Mouse (Mus musculus) heart, postnatal 10 days (tissue): Measurements from ENCODE around the gene Fhit. TPM values are rescaled to one million over a fixed set of nuclear protein-coding genes. Genes with fewer than 3 reads are reported as not detected.

Experiments used
- DNase-seq, 2 experiments: peaks; one replicate each; pipeline ENCODE4 v3.0.0; 2021
- intact Hi-C: fragments of 180-260 bp; cut with DNase I; formaldehyde crosslinking; loops from one replicate; pipeline ENCODE4 v1.15.1; 2025
- total RNA-seq, 2 experiments: library from RNA; stranded (reverse); gene quantifications; 2 replicates each; pipeline ENCODE4 v1.2.3; 2021

Gene Fhit
- total RNA-seq, 2 experiments from 2014 or later, result 2.6 to 3.1 TPM

DNA sequence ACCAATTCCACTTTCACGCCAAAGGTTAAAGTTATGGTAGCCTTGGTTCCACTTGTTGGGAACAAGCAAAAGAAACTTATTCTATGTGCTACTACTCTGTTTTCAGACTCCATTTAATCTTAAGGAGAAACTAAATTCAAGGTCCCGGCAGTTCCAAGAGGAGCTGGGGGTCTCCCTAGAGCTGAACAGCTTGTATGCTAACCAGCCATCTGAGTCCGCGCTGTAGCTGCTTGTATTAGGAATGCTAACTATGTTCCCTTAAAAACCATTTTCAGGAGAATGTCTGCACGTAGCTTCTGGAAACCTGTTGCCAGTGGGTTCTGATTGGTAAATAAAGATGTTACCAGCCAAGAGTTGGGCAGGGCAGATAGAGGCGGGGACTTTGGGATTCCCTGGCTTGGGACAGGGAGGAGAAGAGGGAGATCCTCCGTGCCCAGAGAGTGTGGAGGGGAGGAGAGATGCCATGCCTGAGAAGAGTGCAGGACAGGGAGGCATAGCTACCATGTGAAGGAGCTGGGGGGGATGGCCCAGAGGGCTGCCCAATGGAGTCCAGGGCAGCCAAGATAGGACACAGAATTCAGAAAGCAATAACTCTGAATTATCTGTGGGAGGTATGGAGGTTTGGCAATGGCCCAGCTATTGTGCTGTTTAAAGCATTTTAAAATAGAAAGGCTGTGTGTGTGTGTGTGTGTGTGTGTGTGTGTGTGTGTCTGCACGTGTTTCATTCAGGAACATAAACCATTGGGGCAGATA lies 629.9 kb downstream of the Fhit start:
- DNase-seq, result peak in 1 of 2 experiments; percentile 9
- intact Hi-C loops, result no loop called here

DNA sequence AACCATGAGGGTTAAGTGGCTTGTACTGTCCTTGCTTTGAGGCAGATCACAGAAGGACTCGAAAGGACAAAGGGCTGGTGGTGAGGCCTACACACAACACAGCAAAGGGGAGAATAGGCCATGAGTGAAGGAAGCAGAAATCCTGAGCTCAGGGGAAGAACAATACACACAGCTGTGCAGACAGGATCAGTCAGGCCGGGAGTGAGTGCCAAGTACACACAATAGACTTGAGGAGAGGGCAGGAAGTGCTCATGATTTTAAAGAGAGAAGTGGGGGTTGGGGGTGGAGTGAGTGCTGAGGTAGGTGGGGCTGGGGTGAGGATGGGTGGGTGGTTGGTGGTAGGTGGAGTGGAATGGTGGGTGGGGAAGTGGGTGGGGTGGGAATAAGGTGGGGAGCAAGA lies 635.0 kb downstream of the Fhit start:
- intact Hi-C loops, result no loop called here
- peak; percentile 19 to 23 for DNase-seq

DNA sequence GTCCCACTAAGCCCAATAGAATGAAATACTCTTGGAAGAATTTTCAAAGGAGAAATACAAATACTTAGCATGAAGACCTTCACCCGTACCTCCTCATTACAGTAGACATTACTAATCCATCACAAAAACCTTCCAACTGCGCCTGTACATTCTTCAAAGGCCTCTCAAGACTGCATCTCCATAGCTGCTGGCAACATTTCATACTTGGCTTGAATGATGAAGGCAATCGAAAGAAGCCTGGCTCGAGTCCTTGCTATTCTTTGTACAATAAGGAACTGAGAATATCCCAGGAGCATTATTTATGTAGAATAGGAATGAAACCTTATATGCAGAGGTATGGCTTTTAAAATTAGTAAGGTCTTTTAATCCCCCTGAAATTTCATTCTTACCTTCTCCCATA lies 636.0 kb downstream of the Fhit start:
- intact Hi-C loops, result no loop called here
- DNase-seq, result no peak

DNA sequence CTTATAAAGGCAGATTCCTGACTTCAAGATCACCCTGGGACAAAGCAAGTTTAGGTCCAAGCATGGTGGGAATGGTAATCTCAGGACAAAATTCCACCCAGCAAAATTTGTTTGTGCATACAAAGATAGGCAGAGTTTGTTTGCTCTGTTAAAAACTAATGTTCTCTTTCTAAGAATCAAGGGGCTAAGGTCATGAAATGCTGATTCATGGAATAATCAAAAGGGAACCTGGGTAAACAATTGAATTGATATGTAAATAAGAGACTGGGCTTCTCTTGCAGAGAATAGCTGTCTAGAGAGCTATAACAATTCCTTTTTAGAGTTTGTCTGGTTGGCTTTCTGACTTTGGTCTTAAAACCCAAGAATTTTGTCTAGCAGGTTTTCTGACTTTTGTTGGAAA lies 647.8 kb downstream of the Fhit start:
- intact Hi-C loops, result no loop called here

DNA sequence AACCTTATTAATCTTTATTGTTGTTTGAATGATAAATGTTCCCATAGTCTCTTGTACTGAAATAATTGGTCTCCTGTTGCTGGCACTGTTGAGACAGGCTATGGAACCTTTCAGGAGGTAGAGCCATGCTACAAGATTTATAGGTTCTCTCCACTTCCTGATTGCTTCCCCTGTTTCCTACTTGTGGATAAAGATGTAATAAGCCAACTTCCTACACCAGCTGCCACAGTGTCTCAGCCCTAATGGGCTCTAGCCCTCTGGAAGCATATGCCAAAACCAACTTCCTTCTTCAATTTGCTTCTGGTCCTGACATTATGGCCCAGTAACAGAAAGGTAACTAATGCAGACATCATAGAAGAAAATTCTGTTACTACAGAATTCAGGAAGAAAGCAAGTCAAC lies 652.6 kb downstream of the Fhit start:
- no peak for DNase-seq
- intact Hi-C loops, result no loop called here

More for the DNA sequence above, 647.8 kb downstream of the Fhit start:
- no peak for DNase-seq

DNA sequence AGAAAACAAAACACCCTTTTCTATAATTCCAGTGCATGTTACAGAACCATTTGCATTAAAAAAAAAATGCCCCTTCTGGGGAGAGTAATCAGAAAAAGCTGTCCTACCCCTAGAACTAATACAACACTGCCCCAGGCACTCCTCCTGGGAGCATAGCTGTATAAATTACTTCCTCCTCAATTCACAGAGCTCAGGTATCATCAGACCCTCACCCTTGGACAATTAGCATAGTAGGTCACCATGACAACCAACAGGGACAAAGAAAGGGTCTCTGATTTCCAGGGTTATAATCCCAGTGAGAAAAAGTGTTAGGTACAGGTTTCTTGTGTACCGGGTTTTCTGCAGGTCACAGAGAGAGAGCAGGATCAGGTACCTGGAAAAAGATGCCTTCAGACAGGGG lies 654.3 kb downstream of the Fhit start:
- DNase-seq, result no peak
- intact Hi-C loops, result no loop called here

DNA sequence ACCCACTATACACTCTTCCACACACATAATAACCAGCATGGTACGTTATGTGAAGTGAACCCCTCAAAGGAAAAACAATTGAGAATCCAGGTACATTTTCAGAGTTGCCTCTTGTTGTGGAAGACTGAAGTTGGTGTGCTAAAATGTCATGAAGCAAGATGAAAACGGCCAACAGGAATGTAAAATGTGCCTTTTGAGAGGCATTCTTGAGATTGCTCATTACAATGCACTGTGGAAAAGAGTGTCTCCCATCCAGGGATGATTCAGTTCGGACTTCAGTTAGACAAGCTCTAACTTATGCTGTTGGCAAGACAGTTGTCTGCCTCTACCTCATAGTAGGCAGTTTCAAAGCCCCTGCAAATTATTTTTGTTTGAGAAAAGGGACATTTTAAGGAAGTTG lies 676.0 kb downstream of the Fhit start:
- DNase-seq, result no peak
- intact Hi-C loops, result no loop called here

DNA sequence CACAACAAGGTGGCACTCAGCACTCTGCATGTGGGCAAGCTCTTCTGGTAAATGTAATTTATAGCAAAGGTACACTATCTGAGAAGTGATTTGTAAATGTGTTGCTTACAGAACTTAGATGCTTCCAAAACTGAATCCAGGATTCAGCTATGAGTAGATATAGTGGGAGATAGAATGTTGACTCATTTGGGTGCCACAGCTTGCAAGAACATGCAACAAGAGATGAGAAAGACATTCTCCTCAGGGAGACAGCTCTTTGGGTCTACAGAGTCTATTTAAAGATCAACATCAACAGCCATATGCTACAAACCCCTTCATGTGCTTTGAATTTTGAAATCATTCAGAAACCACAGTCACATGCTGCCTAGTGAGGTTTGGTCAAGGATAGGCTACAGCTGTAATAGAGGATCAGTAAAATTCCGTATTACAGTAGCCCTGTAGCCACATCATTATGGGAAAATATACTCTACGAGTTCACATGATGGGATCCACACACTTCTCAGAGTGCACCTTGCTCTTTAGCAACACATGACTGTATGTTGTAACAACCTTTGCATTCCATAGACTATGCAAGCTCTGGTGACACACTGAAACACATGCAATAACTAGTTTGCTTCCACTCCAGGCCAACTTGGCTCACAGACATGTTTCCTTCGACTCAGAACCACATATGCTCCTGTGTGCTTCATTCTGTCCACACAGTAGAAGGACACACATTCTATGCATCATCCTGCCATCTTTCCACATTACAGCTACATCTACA lies 678.8 kb downstream of the Fhit start:
- intact Hi-C loops, result no loop called here
- DNase-seq, result no peak

DNA sequence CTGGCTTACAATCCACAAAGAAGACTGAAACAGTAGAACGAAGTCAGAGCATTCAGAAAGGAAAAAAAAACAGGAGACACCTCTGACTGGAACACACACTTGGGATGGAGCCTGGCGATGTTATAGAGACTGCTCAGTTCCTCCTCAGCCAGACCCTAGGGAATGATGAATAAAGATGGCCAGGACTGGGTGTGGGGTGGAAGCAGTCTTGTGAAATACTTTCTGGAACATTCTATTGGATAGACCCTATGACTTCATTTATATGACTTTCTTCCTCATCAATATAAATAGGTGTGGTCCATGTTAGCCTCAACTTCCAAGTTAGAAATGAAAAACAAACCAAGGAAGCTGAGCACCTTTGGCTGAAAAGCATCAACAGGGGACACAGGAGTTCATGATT lies 680.5 kb downstream of the Fhit start:
- intact Hi-C loops, result no loop called here
- no peak for DNase-seq

DNA sequence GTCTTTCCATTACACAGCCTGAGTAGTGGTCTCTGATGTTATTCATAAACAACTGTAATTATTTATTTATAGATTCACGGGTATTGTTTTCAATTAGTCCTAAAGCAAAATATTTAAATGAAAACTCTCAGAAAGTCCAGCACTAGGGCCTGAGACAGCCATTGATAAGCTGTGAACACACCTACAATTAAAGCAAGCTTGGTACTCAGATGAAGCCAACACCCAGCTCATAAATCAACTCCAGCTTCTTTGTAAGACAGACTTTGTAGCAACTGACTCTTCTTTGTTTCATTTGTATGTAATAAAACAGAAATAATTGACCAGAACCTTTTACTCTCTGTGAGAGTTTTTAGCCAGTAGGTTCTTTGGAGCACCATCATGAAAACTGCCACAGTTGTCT lies 681.2 kb downstream of the Fhit start:
- DNase-seq, result no peak
- intact Hi-C loops, result no loop called here

DNA sequence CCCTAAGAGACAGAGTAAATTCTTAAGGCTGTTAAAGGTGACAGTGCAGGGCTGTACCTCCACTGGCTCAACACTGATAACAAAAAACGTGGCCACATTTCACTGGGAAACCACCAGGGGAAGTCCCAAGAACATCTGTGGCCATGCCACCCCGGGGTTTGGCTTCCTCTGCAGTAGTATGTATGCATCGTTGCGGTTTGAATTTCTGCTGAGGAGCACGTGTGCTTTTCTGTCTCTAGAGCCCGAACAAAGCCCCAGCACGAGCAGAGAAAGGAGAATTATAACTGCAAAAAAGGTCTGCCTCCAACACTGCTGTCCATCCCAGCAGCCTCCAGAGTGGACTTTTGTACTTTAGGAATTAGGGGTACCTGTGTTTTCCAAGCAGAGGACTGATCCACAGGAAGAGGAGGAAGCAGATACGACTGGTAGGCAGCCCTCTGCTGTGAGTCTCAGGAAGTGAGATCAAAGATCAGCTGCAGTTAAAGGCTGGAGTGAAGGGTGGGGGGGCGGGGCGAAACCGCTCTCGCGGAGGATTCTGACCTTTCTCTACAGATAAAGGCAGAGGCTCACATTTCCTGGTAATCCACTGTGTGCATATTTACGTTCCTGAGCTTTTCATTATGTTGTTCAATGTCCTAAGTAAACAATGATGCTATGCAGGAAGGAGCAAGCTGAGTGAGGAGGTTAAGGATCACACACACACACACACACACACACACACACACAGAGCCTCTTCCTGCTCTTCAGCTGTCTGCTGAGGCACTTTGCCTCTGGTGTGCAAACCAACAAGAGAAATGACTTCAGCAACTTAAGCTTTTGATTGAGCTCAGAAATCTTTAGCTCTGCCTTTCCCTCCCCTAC lies 708.6 kb downstream of the Fhit start:
- DNase-seq, result peak; percentile 45 to 48
- intact Hi-C loops, result no loop called here

DNA sequence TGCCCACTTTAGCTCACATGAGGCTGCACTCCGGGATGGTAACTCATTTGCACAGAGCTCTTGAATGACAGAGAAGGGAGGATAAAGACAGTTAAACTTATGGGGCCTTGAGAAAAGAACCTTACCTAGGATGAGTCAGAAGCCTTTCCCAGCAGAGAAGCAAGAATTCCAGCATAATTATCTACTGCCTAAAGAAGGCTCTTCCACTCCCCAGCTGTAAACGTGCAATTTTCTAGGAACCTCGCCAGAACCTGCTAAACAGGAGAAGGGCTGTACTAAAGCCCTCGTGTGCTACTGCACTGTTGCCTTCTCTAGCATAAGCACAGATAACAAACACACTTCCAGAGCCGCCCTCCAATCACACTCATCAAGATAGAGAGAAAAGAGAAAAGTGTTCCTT lies 709.6 kb downstream of the Fhit start:
- intact Hi-C loops, result no loop called here
- no peak for DNase-seq

DNA sequence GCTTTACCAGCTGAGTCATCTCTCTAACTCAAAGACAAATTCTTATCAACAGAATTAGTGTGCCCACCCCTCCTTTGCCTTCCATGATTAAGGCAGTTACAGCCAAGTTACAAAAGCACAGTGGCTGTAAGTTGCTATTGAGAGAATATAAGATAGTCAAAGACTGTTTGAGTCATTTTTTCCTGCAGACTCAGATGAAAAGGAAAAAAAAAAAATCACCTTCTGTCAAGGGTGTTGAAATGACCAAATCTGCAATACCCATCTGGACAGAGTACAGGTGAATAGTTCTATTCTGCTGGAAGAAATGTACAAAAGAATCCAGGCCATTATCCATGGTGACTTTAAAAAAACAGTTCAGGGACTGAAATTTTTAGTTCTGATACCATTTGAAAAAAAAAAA lies 716.5 kb downstream of the Fhit start:
- intact Hi-C loops, result no loop called here
- no peak for DNase-seq

DNA sequence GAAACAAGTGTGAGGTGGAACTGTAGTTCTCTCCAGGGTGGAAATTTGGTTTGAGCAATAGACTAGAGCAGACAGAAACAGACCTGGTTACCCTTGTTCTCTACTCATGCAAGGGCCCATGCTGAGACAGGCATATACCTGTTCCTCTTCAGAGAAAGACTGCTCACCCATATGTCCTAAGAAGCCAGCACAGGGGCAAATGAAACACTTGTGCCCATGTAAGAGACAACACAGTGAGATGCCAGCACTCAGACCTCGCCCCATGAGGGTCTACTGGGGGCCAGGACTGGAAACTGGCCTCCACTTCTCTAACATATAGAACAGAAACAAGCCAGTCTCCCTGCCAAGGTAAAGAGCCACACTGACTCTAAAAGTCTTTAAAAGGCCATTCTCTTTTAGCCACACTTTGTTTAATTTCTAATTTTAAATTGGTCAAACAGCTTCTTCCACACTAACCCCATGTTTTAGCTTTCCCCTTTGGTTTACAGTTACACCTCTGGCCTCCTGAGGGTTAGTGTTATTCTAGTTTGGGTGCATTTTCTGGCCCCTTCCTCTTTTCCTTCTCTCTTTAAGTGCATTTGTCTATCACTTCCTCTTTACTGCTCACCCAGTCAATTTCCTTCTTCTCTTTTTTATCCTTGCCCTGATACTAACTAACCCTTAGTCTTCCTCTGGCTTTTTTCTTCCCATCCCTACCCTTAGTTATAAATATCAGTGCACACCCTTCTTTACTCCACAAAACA lies 722.7 kb downstream of the Fhit start:
- DNase-seq, result no peak
- intact Hi-C loops, result no loop called here

DNA sequence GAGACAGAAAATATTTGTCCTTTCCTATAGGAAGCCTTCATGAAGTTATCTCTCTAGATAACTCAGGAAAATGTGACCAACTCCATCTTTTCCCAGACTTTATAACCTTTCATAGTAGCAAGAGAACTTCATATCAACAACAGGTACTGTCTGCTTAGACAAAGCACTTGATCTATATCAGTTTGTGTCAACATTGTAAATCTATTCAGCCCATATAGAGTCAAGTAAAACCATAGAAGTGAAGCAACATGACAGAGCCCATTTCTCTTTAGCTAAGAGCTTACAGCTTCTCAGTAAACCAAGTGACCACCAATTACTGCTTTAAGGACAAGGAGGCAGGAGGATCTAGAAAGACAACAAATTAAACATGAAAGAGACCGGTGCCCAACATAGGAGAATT lies 725.6 kb downstream of the Fhit start:
- intact Hi-C loops, result no loop called here
- no peak for DNase-seq

DNA sequence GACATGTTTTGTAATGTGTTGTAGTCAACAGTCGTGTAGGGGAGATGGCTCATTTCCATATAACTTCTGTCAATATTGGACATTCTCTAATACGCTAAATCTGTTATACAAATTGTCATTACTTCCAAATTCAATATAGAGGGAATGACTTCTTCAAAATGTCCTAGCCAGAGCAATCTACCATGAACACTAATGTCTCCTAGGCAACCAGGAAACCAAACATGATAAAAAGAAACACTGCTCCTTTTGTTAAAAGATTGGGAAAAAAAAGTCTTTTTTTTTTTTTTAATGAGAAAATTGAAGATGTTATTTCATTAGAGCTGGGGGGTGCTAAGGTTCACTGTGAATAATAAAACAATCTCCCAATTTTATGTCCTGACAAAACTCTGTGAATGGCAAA lies 729.3 kb downstream of the Fhit start:
- intact Hi-C loops, result no loop called here

DNA sequence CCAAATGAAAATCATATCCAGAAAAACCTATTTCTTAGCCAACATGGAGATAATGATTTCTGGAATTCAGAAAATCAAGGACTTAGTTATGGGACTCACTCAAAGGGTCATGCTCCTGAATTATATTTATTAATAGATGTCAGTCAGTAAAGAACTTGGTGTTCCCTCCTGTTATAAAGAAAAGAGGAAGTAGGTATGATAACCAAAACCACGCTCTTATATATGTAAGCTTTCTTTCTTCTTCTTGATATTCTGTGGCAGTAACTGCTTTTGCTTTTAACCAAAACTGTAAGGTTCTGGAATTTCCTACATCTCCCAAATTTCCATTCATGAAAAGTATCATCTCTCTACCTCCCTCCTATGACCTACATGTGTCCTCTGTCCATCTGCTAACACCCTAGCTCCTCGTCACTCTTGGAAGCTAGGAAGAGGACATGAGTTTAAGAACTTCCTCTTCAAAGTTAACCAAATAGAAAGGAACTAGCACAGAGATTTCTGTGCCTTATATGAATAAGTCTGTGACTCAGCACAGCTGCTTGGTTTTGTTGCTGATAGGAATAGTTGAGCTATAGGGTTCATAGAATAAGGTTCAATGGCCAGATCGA lies 731.3 kb downstream of the Fhit start:
- DNase-seq, result no peak
- intact Hi-C loops, result no loop called here

More for the DNA sequence above, 729.3 kb downstream of the Fhit start:
- no peak for DNase-seq

DNA sequence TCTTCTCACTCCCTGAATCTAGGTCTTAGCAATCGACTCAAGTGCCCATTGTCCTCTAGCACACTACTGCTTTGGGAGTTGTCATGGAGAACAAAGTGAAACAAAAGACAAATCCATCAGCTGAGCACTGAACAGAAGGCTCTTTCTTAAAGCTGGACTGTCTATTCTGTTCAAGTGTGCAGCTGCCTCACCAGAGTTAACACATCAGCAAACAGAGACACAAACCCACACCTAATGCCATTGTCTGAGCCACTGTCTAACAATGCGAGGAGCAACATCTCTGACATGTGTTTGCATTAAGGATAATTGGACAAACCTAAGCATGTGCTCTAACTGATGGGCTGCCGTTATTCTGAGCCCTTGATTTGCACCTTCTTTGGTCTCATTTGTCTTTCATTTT lies 738.3 kb downstream of the Fhit start:
- intact Hi-C loops, result no loop called here
- DNase-seq, result no peak

DNA sequence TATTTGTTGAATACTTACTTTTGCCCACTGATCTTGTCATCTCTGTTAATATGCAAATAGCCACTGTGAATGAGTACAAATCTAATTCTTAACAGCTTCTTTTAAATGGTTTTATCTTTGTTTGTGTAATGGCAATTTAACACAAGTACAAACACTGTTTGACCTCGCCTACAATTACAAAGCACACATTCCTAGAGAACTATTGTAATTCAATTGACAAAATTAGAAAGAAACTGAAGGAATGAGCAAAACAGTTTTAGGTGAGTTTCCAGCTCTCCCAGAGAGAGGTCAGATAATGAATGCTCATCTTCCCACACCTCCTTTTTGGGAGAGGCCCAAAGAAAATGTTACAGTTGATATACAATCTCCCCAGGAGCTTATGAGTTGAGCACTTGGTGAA lies 739.6 kb downstream of the Fhit start:
- intact Hi-C loops, result no loop called here
- no peak for DNase-seq

DNA sequence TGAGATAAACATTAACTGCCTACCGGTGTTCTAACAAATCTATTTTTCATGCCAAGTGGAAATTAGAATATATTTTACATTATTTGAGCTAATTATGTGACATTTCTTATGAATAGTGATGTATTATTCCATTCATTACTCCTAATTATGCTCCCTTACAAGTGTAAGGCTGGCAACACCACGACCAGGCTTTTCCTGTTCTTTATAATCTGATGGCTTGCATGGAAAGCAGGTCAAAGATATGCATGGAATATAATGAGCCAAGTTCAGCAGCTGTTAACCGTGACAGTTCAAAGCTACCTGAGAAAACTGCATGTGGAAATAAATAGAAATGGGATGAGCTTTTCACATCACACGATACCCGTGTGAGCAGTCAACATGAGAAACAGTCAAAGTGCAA lies 746.8 kb downstream of the Fhit start:
- no peak for DNase-seq
- intact Hi-C loops, result no loop called here
